Mouse (Mus musculus): Measurements from ENCODE around the gene Fam20c.

The Fam20c gene

GRCm38 (mm10) chr5:138809767-138810166 lies 55.5 kb downstream of the Fam20c start:
- DNase-seq (ENCODE audit: low spot score), result no peak

- no peak for DNase-seq (ENCODE audit: low spot score)
Measured at GRCm38 (mm10) chr5:138819780-138820179, 65.5 kb downstream of the Fam20c start, which contains the start of gene Gm5294. TSS of gene Gm5294 (plus strand) at chr5:138820080.

DNA sequence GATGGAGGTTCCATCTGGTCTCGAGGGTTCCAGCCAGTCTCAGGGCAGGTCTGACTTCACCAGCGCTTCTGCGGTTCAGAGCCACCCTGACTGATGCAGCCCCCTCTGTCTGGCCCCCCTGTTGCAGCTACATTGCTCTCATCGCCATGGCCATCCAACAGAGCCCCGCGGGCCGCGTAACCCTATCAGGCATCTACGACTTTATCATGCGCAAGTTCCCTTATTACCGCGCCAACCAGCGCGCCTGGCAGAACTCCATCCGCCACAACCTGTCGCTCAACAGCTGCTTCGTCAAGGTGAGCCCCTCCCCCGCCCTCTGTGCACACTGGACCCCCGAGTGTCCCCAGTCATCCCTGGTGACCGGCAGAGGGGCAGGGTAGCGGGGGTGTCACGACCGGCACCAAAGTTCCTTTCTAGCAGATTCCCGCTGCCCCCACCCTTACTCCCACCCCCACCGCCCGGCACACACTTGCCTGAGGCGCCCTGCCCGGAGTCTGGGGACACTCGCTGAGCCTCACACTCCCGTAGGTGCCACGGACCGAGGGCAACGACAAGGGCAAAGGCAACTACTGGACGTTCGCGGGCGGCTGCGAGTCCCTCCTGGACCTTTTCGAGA lies 66.5 kb downstream of the Fam20c start:
- no peak for DNase-seq (ENCODE audit: low spot score)

DNA sequence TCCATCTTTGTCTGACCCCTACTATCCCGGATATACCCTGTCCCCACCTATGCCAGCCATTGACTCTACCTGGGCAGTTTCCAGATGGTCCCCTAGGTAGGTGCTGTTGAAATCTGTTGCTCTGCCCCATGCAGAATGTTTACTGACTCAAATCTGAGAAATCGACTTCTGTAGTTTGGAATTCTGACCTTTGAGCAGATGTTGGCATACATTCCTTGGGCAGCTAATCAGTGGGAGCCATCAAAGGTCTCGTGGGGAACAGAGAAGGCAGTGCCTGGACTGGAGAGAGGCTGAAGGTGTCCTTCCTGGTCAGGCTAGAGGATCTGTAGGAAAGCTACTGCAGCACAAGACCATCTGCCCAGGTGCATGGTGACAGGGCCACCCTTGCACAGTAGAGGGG lies 70.8 kb downstream of the Fam20c start:
- no peak for DNase-seq (ENCODE audit: low spot score)

DNA sequence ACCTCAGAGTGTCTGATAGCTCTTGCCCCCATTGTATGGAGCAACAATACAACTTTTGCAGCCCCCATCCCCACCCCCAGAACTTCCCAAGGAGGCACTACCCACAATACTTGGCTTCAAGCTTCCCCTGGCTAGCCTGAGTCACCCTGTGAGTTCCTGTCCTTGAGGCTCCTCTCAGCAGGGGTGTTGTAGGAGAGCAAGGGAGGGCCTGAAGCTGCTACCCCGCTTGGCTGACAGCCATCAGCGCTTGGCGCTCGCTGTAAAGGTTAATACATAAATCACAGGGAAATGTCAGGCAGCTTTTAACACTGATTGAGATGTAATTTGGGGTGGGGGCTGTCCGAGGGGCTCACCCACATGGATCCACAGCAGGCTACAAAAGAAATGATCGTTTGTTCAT lies 79.1 kb downstream of the Fam20c start:
- DNase-seq (ENCODE audit: low spot score), result no peak

- DNase-seq (ENCODE audit: low spot score), result no peak
Measured at GRCm38 (mm10) chr5:138834910-138835309, 80.6 kb downstream of the Fam20c start.

DNA sequence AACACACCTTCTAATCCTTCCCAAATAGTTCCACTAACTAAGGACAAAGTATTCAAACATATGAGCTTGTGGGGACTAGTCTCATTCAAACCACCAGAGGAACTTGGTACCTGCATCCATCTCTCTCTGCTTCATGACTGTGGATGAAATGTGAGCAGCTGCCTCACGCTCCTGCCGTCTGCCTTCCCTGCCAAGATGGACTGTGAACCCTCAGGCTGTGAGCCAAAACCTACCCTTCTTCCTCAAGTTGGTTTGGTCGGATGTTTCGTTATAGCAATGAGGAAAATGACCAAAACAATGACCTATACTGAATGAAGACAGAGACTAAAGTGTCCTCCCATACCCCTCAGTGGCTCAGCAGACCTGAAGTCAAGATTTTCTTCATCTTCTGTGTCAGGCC lies 86.7 kb downstream of the Fam20c start:
- no peak for DNase-seq (ENCODE audit: low spot score)

- no peak for DNase-seq (ENCODE audit: low spot score)
Measured at GRCm38 (mm10) chr5:138843168-138843824, 89.0 kb downstream of the Fam20c start.

GRCm38 (mm10) chr5:138846506-138846905 lies 92.2 kb downstream of the Fam20c start:
- DNase-seq (ENCODE audit: low spot score), result no peak

DNA sequence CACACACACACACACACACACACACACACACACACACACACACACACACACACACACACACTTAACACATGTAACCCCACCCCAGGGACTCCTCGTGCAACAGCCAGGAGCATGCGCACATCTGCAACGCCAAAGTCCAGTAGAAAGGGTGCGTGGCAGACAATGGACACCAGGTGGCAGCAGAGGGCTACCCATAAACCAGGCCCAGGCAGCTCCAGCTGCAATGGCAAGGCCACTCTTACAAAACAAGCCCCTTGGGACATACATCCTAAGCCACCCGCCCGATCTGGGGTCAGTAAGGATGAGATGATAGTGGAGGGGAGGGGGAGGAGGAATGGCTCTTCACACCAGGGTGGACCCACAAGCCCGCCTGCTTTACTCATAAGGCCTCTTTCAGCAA lies 93.8 kb downstream of the Fam20c start:
- DNase-seq (ENCODE audit: low spot score), result peak; percentile 79

DNA sequence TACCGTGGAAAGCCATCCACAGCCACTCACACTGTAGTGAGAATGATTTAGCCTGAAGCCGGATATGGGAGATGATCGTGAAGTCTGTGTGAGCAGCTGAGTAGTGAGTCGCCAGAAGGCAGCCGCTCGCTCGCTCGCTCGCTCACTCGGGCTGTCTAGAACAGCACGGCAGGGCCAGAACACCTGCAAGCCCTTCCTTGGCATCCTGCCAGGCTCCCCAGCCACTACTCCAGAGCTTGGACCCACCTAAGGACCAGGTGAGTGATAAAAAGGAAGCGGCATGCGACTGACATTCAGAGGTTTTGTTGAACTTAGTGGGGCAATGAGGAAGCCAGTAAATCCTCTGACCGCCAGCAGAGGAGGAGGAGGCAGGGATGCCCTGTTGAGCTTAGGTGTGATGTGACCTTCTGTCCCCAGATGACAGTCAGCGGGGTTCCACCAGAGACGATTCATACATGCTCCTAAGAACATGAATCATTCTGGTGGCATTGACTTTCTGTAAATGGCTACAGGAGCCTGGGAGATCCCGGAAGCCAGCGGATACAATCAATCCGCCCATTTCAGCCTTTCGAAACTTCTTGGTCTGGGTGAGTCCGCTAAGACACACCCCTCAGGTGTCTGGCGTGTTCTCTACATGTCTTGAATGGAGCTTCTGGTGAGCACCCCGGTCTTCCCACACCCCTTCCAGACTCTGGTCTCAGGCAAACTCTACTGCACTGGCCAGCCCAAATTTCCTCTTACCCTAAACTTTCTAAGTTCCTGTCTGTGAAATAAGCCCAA lies 95.6 kb downstream of the Fam20c start:
- no peak for DNase-seq (ENCODE audit: low spot score)

DNA sequence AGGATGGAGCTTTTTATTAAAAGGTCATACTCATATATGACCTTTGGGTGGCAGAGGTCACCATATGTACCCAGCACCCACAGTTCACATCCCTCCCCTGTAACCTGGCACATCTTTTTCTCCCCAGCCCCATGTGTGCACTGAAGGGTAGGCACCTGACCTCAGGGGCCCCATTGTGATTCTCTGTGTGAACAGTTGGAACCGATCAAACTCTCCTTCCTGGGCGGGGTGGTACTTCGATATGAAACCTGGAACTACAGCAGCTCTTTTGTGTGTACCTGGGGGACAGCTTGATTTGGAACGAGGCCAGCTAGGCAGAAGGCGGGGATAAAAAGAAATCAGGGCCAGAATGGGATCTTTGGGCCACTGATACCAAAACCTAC lies 96.1 kb downstream of the Fam20c start:
- no peak for DNase-seq (ENCODE audit: low spot score)

GRCm38 (mm10) chr5:138851296-138851780 lies 97.0 kb downstream of the Fam20c start:
- DNase-seq (ENCODE audit: low spot score), result no peak

DNA sequence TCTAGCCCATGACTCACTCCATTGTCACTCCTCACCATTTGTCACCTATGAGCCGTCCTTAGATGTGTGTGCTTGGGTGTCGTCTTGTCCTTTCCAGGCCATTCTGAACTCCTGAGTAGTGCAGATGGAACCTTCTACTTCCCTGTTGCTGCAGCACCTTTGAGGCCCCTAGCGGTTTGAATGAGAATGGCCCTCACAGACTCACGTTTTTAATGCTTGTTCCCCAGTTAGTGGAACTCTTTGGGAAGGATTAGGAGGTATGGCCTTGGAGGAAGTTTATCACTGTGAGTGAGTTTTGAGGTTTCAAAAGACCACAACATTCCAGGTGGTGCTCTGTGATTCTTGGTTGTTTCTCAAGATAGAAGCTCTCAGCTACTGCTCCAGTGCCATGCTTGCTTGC lies 97.8 kb downstream of the Fam20c start:
- no peak for DNase-seq (ENCODE audit: low spot score)

DNA sequence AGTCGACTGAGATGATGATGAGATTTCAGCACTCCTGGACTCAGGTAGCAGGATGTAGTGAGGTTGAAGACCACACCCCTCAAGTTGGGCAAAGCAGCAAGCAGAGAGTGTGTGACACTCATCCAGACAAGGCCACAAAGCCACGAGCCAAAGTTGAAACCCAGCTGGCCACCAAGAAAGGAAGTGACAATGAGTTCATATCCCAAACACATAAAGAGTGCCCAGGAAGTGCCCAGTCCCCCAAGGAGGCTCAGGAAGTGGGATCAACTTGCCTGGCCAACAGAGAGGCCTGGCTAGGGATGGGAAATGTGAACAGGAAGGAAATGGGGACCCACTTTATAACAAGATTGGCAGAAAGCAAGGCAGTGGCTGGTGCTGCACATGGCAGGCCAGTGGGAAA lies 99.0 kb downstream of the Fam20c start:
- no peak for DNase-seq (ENCODE audit: low spot score)

DNA sequence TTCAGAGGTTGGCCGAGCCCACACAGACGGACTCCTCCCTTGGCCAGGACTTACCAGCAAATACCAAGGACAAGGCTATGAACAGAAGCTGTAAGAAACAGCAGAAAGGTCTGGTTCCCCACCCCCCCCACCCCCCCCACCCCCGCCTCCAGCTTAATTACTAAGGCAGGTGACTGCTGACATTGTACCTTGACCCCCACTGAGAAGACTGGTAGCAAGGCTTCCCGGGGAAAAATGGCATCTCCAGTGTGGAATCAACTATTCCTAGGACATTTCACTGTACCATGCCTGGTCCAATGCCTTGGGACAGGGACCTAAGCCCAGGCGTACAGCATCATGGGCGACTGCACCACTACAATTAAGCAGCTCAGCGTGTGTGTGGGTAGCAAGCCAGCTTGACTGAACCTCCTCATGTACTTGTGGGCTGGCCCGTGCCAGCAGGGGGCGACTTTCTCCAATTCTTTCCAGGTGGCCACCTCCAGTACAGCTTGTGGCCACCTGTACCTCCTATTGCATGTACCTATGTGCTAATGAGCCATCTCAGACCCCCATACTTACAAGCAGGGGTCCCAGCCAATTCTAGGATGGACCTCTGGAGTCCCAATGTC lies 102.8 kb downstream of the Fam20c start:
- peak; percentile 53 for DNase-seq (ENCODE audit: low spot score)

DNA sequence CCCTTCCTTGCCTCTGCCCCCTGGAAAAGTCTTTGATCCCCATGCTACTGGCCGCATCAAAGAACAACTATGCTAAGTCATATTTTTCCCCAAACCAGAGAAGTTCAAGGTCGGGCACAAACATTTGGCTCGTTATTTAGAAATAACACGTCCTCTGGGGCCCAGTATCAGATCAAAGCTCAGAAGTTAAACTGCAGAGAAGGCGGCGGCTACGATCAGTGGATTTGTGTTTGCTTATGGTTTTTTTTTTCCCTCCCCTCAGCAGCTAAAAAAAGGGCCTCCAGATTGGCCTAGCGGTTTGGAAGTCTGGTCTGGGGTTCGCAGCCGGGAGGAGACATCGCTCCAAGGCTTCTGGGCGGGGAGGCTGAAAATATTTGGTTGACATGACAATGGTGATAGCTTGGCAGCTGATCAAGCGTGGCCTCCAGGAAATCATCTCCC lies 103.5 kb downstream of the Fam20c start:
- no peak for DNase-seq (ENCODE audit: low spot score)

Data from ovary, postnatal 10 days (tissue).